Mouse (Mus musculus) B cell, adult 2 months (primary cell): ENCODE results near the gene Chrdl2.

Experiments used
- DNase-seq, 2 experiments: peaks; one replicate each; pipeline ENCODE4 v3.0.0; 2022

Chrdl2 gene

DNA sequence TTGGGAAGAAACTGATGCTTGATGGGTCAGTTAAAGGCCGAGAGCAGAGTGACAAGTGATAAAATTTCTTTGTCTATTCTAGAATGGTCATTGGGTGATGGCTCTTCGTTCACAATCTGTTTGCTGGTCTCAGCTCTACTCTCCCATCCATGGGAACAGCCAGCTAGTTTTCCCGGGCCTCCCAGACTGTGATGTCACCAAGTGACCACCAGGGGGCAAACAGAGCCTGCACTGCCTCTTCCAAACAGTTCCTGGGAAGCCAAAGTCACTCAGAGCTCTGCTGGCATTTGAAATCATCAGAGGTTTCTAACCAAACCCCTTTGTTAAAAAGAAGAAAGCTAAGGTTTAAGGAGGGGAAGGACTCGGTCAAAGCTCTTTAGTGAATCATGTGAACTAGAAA lies 17.2 kb upstream of the Chrdl2 start:
- peak; percentile 60 to 61 for DNase-seq

DNA sequence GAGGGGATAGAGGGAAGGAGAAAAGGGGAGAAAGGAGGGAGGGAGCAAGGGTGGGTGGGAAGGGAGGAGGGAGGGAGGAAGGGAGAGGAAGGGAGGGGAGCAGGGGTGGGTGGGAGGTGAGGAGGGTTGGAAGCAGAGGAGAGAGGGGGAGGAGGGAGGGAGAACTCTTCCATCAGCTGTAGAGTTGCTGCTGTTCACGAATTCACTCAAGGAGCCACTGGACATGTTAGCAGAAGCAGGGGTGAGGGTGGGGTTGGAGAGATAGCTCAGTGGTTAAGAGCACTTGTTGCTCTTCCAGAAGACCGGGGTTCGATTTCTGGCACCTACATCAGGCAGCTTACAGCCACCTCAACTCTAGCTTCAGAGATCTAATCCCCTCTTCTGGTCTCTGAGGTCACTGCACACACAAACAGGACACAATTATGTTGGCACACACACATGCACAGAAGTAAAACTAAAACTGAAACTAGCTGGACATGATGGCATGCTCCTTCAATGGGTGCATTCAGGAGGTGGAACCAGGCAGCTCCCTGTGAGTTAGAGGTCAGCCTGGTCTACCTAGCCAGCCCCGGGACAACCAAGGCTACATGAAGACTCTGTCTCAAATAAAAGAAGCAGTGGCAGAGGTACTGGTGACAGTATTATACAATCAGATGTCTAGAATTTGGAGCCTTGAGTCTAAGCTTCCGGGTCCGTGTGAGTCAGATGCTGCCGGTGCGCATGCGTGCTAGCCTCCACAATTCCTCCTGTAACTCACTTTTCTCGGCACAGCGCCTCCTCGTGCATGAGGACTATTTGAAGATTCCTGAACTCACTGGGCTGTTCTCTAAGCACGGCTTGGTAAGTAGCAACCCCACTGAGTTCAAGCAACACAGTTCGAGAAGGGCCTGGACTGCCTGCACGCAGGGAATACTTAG lies 15.9 kb upstream of the Chrdl2 start:
- DNase-seq, result no peak

DNA sequence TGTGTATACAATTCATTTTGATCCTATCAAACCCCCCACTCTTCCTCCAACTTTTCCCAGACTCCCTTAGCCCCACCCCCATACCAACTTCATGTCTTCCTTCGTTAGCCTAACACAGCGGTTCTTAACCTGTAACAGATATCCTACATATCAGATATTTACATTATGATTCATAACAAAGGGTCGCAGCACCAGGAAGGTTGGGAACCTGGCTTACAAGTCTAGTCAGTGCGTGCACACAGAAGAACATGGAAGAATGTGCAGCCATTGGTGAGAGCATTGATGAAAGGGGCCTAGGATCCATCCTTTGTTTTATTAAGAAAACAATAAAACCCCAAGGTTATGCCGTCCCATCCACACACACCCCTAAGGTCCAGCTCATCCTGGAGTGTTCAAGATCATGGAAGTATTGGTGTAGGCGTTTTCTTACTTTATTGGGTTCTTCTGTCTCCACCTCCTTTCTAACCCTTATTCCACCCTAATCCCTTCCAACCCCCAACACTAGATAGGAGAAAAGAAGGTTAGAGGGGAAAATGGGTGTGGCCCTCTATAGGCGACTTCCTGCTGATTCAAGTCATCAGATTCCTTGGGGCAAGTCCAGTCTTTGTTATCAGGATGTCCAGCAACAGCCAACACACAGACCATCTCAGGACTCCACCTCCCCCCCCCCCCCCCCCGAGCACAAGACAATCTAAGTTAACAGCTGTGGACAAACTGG lies 14.8 kb upstream of the Chrdl2 start:
- DNase-seq, result no peak

- DNase-seq, result no peak
These were observed 12.8 kb upstream of the Chrdl2 start for GRCm38 (mm10) chr7:99993159-99993558.

DNA sequence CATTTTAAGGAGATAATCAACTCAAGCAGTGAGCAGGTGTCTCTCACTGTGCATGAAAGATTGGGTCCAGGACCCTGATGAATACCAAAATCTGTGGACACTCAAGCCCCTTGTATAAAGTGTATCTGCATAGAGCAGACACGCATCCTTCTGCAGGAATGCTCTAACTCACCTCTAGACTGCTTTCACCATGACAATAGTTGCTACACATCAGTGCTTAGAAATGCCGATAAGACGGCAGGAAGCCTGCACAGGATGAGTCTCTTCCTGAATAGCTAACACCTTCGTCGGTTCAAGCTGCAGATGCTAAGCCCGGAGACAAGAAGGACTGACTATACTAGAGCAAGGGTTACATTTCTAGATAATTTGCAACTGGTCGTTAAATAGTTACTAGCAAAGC lies 10.8 kb upstream of the Chrdl2 start:
- DNase-seq, result no peak

- DNase-seq, result no peak
These were observed 7.3 kb upstream of the Chrdl2 start for GRCm38 (mm10) chr7:99998668-99999067.

- DNase-seq, result peak; percentile 41 to 48
These were observed 2.2 kb upstream of the Chrdl2 start for GRCm38 (mm10) chr7:100003781-100004180.

DNA sequence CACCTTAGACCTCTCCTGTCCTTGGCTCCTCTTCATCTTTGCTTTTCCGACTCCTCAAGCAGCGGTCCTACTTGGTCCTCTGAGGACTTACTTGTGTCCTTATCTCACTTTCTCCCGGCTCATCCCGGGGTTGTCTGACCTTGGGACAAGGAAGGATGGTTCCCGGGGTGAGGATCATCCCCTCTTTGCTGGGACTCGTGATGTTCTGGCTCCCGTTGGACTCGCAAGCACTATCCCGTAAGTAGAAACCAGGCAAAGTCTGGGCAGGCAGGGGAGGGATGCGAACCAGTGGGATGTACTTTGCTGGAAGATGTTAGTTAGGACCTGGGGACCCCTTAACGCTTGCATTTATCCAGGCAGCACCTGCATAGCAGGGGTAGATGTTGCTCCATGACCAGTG lies 439 bp downstream of the Chrdl2 start:
- no peak for DNase-seq

- DNase-seq, result no peak
These were observed 2.8 kb downstream of the Chrdl2 start for GRCm38 (mm10) chr7:100008765-100009164.

GRCm38 (mm10) chr7:100009640-100010039 lies 3.7 kb downstream of the Chrdl2 start:
- peak; percentile 63 to 64 for DNase-seq

- DNase-seq, result no peak
These were observed 4.7 kb downstream of the Chrdl2 start for GRCm38 (mm10) chr7:100010711-100011110.

- DNase-seq, result no peak
These were observed 6.1 kb downstream of the Chrdl2 start for GRCm38 (mm10) chr7:100012085-100012484.

DNA sequence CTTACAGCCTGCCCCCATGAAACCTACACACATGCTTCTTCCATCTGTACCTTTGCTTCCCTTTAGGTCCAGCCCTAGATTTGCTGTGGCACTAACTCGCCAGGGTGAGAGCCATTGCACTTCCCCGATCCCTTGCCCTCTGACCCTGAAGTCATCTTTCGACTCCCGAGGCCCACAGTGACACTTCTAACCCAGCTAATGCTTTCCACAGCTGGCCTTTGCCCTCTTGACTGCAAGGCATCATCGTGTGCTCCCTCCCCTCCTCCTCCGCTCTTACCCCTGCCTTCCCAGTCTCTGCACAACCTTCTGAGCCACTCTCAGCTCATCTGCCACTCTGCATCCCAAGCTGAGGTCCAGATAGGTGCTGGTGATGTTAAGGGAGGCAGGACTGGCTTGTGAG lies 6.5 kb downstream of the Chrdl2 start:
- DNase-seq, result no peak

- no peak for DNase-seq
These were observed 8.2 kb downstream of the Chrdl2 start for GRCm38 (mm10) chr7:100014123-100014600.

DNA sequence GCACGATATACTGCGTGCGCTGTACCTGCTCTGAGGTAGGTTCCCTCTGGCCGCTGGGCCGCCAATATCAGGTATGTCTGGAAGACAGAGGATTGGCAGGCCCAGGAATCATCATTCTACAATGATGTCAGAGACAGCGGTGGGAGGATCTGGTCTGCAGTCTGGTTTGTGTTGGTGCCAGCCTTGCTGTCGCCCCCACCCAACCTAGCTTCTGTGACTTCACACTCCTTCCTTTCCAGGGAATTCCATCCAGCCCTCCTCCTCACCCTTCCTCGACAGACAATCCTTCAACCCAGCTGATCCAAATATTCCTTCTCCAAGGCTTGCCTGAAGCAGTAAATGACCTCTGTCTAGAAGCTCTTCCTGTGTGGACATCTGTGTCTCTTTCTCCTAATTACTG lies 11.1 kb downstream of the Chrdl2 start:
- DNase-seq, result no peak

DNA sequence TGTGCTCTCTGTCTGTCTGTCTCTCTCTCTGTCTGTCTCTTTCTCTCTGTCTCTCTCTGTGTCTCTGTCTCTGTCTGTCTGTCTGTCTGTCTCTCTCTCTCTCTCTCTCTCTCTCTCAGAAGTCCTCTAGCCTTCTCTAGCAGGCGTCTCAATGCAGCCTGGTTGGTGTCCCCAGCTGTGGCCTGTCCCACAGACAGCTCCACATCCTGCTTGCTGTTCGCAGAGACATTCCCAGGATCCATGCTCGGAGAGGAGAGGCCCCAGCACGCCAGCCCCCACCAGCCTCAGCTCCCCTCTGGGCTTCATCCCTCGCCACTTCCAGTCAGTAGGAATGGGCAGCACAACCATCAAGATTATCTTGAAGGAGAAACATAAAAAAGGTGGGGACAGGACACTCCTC lies 21.4 kb downstream of the Chrdl2 start:
- DNase-seq, result no peak

- peak; percentile 37 to 46 for DNase-seq
These were observed 23.3 kb downstream of the Chrdl2 start for GRCm38 (mm10) chr7:100029307-100029706.

- no peak for DNase-seq
These were observed 25.2 kb downstream of the Chrdl2 start for GRCm38 (mm10) chr7:100030996-100031749.

DNA sequence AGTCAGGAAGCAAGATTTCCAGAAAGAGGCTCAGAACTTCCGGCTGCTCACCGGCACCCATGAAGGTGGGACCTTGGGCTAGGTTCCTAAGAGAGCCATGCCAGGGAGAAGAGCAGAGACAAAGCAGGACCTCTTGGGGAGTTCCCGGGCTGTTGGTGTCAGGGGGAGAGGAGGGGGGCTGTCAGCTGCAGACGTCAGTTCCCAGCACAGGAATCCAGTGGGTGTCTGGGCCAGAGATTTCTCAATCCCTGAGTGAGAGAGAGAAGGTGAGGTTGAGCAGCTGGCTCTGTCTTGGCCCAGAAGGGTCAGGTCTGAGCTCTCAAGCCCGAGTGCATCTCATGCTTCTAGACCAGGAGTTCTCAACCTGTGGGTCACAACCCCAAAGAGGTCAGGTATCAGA lies 27.7 kb downstream of the Chrdl2 start:
- DNase-seq, result no peak

GRCm38 (mm10) chr7:100034815-100035463 lies 29.0 kb downstream of the Chrdl2 start:
- DNase-seq, result no peak

GRCm38 (mm10) chr7:100036050-100036449 lies 30.1 kb downstream of the Chrdl2 start:
- no peak for DNase-seq

GRCm38 (mm10) chr7:100036495-100036894 lies 30.5 kb downstream of the Chrdl2 start:
- DNase-seq, result no peak

GRCm38 (mm10) chr7:100042120-100042519 lies 36.1 kb downstream of the Chrdl2 start:
- no peak for DNase-seq
